Mouse (Mus musculus) embryonic facial prominence, embryonic 12.5 days (tissue): ENCODE data around the gene Rpl41. TPM values are rescaled to one million over a fixed set of nuclear protein-coding genes. Genes with fewer than 3 reads are reported as not detected.

Experiments
- ATAC-seq: fragments of 200-750 bp; cut with Nextera tagmentation; 2 replicates; pipeline ENCODE4 v1.8.0; 2017; ENCODE audit not compliant: insufficient number of reproducible peaks, insufficient read depth, low FRiP score, low TSS enrichment
- H3K27ac ChIP-seq: fragments of 300-500 bp; sonication (generic); 2 replicates; pipeline ENCODE4 v1.5.1; 2016; ENCODE audit warnings: mild to moderate bottlenecking
- H3K27me3 ChIP-seq: fragments of 300-500 bp; sonication (generic); 2 replicates; pipeline ENCODE4 v1.6.1; 2016; ENCODE audit warnings: mild to moderate bottlenecking, moderate library complexity
- H3K36me3 ChIP-seq: fragments of 300-500 bp; sonication (generic); 2 replicates; pipeline ENCODE4 v1.6.1; 2016; ENCODE audit warnings: mild to moderate bottlenecking
- H3K4me1 ChIP-seq: fragments of 300-500 bp; sonication (generic); 2 replicates; pipeline ENCODE4 v1.6.1; 2016
- H3K4me2 ChIP-seq: fragments of 300-500 bp; sonication (generic); replicated peaks from 2 replicates; pipeline ENCODE4 v1.6.1; 2016; ENCODE audit warnings: mild to moderate bottlenecking, moderate library complexity
- H3K4me3 ChIP-seq: fragments of 300-500 bp; sonication (generic); 2 replicates; pipeline ENCODE4 v1.5.1; 2016; ENCODE audit warnings: mild to moderate bottlenecking
- H3K9ac ChIP-seq: fragments of 300-500 bp; sonication (generic); 2 replicates; pipeline ENCODE4 v1.6.1; 2016; ENCODE audit warnings: mild to moderate bottlenecking, moderate library complexity
- H3K9me3 ChIP-seq: fragments of 300-500 bp; sonication (generic); 2 replicates; pipeline ENCODE4 v1.6.1; 2016; ENCODE audit warnings: mild to moderate bottlenecking, moderate library complexity
- WGBS: fragments of 180-500 bp; shearing (Covaris S2); methylation state at CpG from one replicate; pipeline ENCODE4 v1.1.7; 2016; 5-methylcytosine and 5-hydroxymethylcytosine counted together
- polyA plus RNA-seq: library from polyadenylated mRNA; unstranded; fragments of >200 nt; fragmentation: Nextera tagmentation; extraction: Ambion mirVana; gene quantifications from 2 replicates; pipeline ENCODE4 v1.2.1, GENCODE M21; 2016

The Rpl41 gene
- 3,271 and 3,412 TPM in 2 replicates for polyA plus RNA-seq

GRCm38 (mm10) chr10:128548947-128549681 lies at the start of gene Rpl41:
Gene Rpl41 (minus strand): TSS chr10:128549305.
- Histone ChIP-seq H3K4me2 (peak within 1 kb of the TSS; percentile 80), H3K36me3 (peaks cover 14% of the 10 kb centered on the region), H3K27me3 (no peaks in the 10 kb centered on the region), H3K27ac (peak within 1 kb of the TSS; percentile 98), H3K9ac (peak within 1 kb of the TSS; percentile 76), H3K4me1 (peaks cover 8% of the 10 kb centered on the region), H3K9me3 (no peaks in the 10 kb centered on the region), H3K4me3 (peak within 1 kb of the TSS; percentile 53)
- under 1% methylated on average over 31 of the region's 31 CpGs for WGBS
- peak; percentile 81 for ATAC-seq

- Histone ChIP-seq H3K4me2 (no peak overlapping the region), H3K9me3 (no peaks in the 10 kb centered on the region), H3K27ac (no peak overlapping the region), H3K27me3 (no peaks in the 10 kb centered on the region), H3K4me1 (no peaks in the 10 kb centered on the region), H3K4me3 (no peak overlapping the region), H3K36me3 (no peaks in the 10 kb centered on the region), H3K9ac (no peak overlapping the region)
- no peak for ATAC-seq
- 56% methylated on average over 2 of the region's 2 CpGs for WGBS
Observed at GRCm38 (mm10) chr10:128598476-128598875, 49.4 kb upstream of the Rpl41 start.

- Histone ChIP-seq H3K4me1 (peaks cover 9% of the 10 kb centered on the region; the same call in 1 of the 2 replicates), H3K27ac (no peak overlapping the region), H3K9ac (no peak overlapping the region), H3K4me2 (no peak overlapping the region), H3K4me3 (no peak overlapping the region), H3K27me3 (peaks cover 19% of the 10 kb centered on the region), H3K9me3 (no peaks in the 10 kb centered on the region), H3K36me3 (no peaks in the 10 kb centered on the region)
- 84% methylated on average over 5 of the region's 5 CpGs for WGBS
- ATAC-seq, result no peak
Observed at GRCm38 (mm10) chr10:128592797-128593196, 43.7 kb upstream of the Rpl41 start.

- Histone ChIP-seq H3K9ac (no peak overlapping the region), H3K9me3 (no peaks in the 10 kb centered on the region), H3K4me2 (no peak overlapping the region), H3K27me3 (peaks cover 33% of the 10 kb centered on the region), H3K27ac (no peak overlapping the region), H3K36me3 (no peaks in the 10 kb centered on the region), H3K4me3 (no peak overlapping the region), H3K4me1 (peaks cover 12% of the 10 kb centered on the region; the same call in 1 of the 2 replicates)
- WGBS, result 89% methylated on average over 6 of the region's 6 CpGs
- no peak for ATAC-seq
Observed at GRCm38 (mm10) chr10:128591436-128591835, 42.3 kb upstream of the Rpl41 start.

GRCm38 (mm10) chr10:128590193-128590690 lies 41.1 kb upstream of the Rpl41 start:
- Histone ChIP-seq H3K9me3 (no peaks in the 10 kb centered on the region), H3K27me3 (peaks cover 42% of the 10 kb centered on the region), H3K36me3 (no peaks in the 10 kb centered on the region), H3K4me2 (peak overlapping the region; percentile 95), H3K9ac (peak overlapping the region; percentile 34; the same call in 1 of the 2 replicates), H3K27ac (peak overlapping the region; percentile 87), H3K4me1 (peaks cover 12% of the 10 kb centered on the region; the same call in 1 of the 2 replicates), H3K4me3 (peak overlapping the region; percentile 54)
- 0 out of 2 replicates have a peak, but pooled peaks have one; percentile 39 for ATAC-seq
- under 1% methylated on average over 43 of the region's 43 CpGs for WGBS

- H3K4me2 ChIP-seq, result peak within 1 kb of the TSS; percentile 95
- WGBS, result under 1% methylated on average over 41 of the region's 43 CpGs
- ATAC-seq, result peak; percentile 53; the same call in 1 of the 2 replicates
- H3K36me3 ChIP-seq, result no peaks in the 10 kb centered on the region
- peak within 1 kb of the TSS; percentile 54 for H3K4me3 ChIP-seq
- peaks cover 42% of the 10 kb centered on the region for H3K27me3 ChIP-seq
- H3K9ac ChIP-seq, result peak within 1 kb of the TSS; percentile 39
- H3K27ac ChIP-seq, result peak within 1 kb of the TSS; percentile 87
- H3K4me1 ChIP-seq, result peaks cover 12% of the 10 kb centered on the region; the same call in 1 of the 2 replicates
- no peaks in the 10 kb centered on the region for H3K9me3 ChIP-seq
Observed at GRCm38 (mm10) chr10:128589464-128590192, 40.5 kb upstream of the Rpl41 start, which contains the start of gene Erbb3. Gene Erbb3 (minus strand): TSS chr10:128589652.

GRCm38 (mm10) chr10:128588775-128589463 lies 39.8 kb upstream of the Rpl41 start:
- H3K36me3 ChIP-seq, result no peaks in the 10 kb centered on the region
- peak overlapping the region; percentile 87 for H3K27ac ChIP-seq
- WGBS, result 2% methylated on average over 23 of the region's 23 CpGs
- H3K4me3 ChIP-seq, result peak overlapping the region; percentile 54
- peaks cover 12% of the 10 kb centered on the region; the same call in 1 of the 2 replicates for H3K4me1 ChIP-seq
- peak; percentile 7; the same call in 1 of the 2 replicates for ATAC-seq
- H3K9me3 ChIP-seq, result no peaks in the 10 kb centered on the region
- peak overlapping the region; percentile 39 for H3K9ac ChIP-seq
- H3K4me2 ChIP-seq, result peak overlapping the region; percentile 95
- peaks cover 45% of the 10 kb centered on the region for H3K27me3 ChIP-seq

- Histone ChIP-seq H3K4me2 (peak overlapping the region; percentile 95), H3K9me3 (no peaks in the 10 kb centered on the region), H3K4me1 (peaks cover 12% of the 10 kb centered on the region), H3K27ac (peak overlapping the region; percentile 32; the same call in 1 of the 2 replicates), H3K4me3 (peak overlapping the region; percentile 54), H3K36me3 (no peaks in the 10 kb centered on the region), H3K27me3 (peaks cover 46% of the 10 kb centered on the region), H3K9ac (peak overlapping the region; percentile 10; the same call in 1 of the 2 replicates)
- no peak for ATAC-seq
- WGBS, result 12% methylated on average over 1 of the region's 1 CpGs
Observed at GRCm38 (mm10) chr10:128588136-128588535, 39.0 kb upstream of the Rpl41 start.

GRCm38 (mm10) chr10:128587697-128588096 lies 38.6 kb upstream of the Rpl41 start:
- Histone ChIP-seq H3K4me3 (peak overlapping the region; percentile 54), H3K9ac (peak overlapping the region; percentile 10; the same call in 1 of the 2 replicates), H3K27me3 (peaks cover 46% of the 10 kb centered on the region), H3K4me2 (peak overlapping the region; percentile 95), H3K27ac (peak overlapping the region; percentile 32), H3K4me1 (peaks cover 12% of the 10 kb centered on the region), H3K36me3 (no peaks in the 10 kb centered on the region), H3K9me3 (no peaks in the 10 kb centered on the region)
- 27% methylated on average over 8 of the region's 8 CpGs for WGBS
- no peak for ATAC-seq

GRCm38 (mm10) chr10:128587120-128587519 lies 38.0 kb upstream of the Rpl41 start:
- 28% methylated on average over 4 of the region's 4 CpGs for WGBS
- Histone ChIP-seq H3K36me3 (no peaks in the 10 kb centered on the region), H3K27ac (peak overlapping the region; percentile 32; the same call in 1 of the 2 replicates), H3K4me1 (peaks cover 12% of the 10 kb centered on the region), H3K9me3 (no peaks in the 10 kb centered on the region), H3K4me3 (peak overlapping the region; percentile 54; the same call in 1 of the 2 replicates), H3K4me2 (peak overlapping the region; percentile 95), H3K9ac (peak overlapping the region; percentile 11; the same call in 1 of the 2 replicates), H3K27me3 (peaks cover 46% of the 10 kb centered on the region)
- ATAC-seq, result no peak

- ATAC-seq, result peak; percentile 7; the same call in 1 of the 2 replicates
- peak overlapping the region; percentile 95 for H3K4me2 ChIP-seq
- no peaks in the 10 kb centered on the region for H3K9me3 ChIP-seq
- peaks cover under 1% of the 10 kb centered on the region; the same call in 1 of the 2 replicates for H3K36me3 ChIP-seq
- H3K27me3 ChIP-seq, result peaks cover 46% of the 10 kb centered on the region
- peaks cover 12% of the 10 kb centered on the region for H3K4me1 ChIP-seq
- peak overlapping the region; percentile 32; the same call in 1 of the 2 replicates for H3K27ac ChIP-seq
- H3K4me3 ChIP-seq, result no peak overlapping the region
- H3K9ac ChIP-seq, result 0 out of 2 replicates have a peak overlapping the region, but pooled peaks have one; percentile 11
- 0% methylated on average over 1 of the region's 1 CpGs for whole genome bisulfite sequencing
Observed at GRCm38 (mm10) chr10:128586546-128586945, 37.4 kb upstream of the Rpl41 start.
